Mouse (Mus musculus) frontal cortex, postnatal 14 days (tissue): ENCODE measurements around the gene Rxfp1.
A peak's percentile ranks its signal among the peaks of the same experiment; 100 is the strongest.

ENCODE experiments used
- DNase-seq, 2 experiments: peaks; one replicate each; pipeline ENCODE4 v3.0.0; 2022; ENCODE audit warnings: low spot score in 2 of 2

Rxfp1 gene

DNA sequence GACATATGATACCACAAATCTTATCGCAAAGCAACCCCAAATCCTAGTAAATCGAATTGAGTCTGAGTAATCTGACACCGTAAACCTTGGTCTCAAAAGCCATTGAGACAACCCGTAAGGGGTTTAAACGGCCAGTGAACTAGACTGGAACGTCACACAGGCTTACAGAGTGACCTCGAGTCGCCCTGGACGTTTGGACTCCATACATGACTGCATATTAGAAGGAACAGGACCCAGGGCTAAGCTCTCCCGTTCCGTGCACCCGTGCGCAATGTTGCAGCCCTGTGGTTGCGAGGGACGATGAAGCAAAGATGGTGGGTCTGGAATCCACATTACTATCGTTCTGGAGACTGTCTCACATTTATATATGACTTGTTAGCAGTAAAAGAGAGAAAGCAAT is 65.5 kb downstream of the Rxfp1 start:
- DNase-seq: no peak

DNA sequence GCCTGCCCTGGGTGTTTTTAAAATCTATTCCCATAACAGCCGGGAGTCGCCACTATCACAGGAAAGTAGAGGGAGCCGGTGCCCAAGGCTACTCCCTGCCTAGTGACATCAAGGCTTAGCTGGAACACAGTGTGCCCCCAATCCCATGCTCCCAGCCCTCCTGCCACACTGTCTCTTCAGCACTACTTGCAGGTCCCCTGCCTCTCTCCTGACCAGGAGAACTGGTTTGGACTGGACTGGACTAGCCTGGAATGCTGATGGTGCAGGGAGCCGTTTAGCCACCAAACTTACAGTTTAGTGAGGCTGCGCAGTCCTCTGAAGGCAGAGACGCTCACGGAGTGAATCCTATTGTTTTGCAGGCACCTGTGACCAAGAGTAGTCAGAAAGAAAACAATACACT is 67.1 kb downstream of the Rxfp1 start:
- DNase-seq: no peak

- peak in 1 of 2 experiments; percentile 13 for DNase-seq
Measured at GRCm38 (mm10) chr3:79664787-79665408, 72.8 kb downstream of the Rxfp1 start.

GRCm38 (mm10) chr3:79656682-79657081 is 81.0 kb downstream of the Rxfp1 start:
- DNase-seq: no peak

- no peak for DNase-seq
Measured at GRCm38 (mm10) chr3:79652129-79652528, 85.6 kb downstream of the Rxfp1 start.

DNA sequence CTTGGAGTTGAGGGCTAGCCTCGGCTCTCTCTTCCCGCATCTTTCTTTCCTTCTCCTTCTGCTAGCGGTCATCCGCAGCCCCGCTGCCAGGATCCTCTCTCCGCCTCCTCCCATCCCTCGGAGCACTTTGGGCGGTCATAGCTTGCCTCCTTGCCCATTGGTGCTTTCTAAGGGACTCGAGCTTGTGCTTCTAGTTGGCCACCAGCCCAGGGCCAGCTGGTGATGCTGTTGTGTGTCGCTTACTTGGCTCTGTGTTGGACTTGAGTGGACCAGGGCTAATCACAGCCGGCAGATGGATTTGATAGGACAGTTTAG is 108.3 kb downstream of the Rxfp1 start, which contains the start of gene Etfdh:
Etfdh (minus strand) TSS at position 85 of the 315 bp plus-strand sequence.
- peak; percentile 47 to 68 for DNase-seq

GRCm38 (mm10) chr3:79628561-79629415 is 108.9 kb downstream of the Rxfp1 start, which contains the start of gene 4930579G24Rik:
TSS of gene 4930579G24Rik (plus strand) at chr3:79629079.
- DNase-seq: peak; percentile 94 to 99

DNA sequence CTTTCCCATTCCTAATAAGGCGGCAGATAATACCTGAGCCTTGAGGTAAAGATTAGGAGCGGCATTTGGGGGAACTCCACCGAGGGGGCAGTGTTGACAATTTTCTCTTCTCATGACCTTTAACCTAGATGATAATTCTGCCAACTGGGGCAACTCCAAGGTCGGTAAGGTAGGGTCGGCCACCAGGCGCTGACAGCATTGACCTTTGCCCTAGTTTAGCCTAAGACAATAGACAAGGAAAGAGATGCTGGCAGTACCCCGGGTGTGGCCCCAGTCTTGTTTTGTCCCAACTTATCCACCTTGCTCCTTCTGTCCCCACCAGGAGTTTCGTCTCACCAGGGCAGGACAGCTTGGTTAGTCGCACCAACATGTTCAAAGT is 109.5 kb downstream of the Rxfp1 start:
- no peak for DNase-seq

GRCm38 (mm10) chr3:79627484-79628181 is 110.0 kb downstream of the Rxfp1 start:
- DNase-seq: no peak

DNA sequence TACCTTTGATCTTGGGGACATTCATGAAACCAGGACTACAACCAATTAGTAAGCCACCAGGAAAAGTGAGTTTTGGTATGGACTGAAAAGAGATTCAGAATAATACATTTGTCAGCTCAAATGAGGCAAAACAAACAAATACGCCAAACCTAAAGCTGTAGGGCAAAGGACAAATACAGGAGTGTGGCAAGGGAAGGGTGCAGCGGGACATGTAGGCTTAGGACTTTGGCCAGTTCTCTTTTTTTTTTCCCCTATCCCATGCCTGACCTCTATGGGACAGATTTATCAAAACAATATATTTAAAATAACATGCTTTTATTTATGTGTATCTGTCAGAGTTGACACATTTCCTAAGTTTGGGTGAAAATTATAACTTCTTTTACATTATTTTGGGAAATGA is 127.8 kb downstream of the Rxfp1 start:
- no peak for DNase-seq

GRCm38 (mm10) chr3:79595468-79595867 is 142.2 kb downstream of the Rxfp1 start:
- no peak for DNase-seq

DNA sequence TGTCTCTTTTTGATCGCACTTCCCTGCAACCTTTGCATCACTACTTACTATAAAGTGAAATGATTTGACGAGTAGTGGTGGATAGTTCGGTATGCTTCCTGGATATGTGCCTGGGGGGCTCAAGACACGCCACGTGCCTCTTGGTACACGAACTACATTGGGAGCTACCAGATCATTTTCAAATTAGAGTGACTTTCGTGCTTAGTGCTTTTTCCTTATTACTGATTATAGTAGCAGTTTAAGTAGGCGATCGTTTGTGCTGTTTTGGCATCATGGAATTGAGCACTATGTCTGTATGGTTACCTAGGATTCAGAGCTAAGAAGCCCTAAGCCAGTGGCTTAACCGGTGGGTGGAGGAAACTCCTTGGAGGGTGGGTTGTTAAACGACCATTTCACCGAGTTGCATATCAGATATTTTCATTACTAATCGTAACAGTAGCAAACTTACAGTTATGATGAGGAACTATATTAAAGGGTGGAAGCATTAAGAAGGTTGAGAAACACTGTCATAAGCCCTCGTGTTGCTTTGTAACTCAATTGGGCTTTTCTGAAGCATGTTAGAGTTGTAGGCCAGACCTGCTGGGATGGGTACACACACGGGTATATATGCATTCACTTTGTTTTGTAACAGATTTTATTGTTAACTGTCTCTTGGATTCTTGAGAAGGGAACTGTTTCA is 145.7 kb downstream of the Rxfp1 start:
- DNase-seq: no peak
